Mouse (Mus musculus): Measurements from ENCODE around the gene Nol10.
"Not testable (repeated sequence)": the region's sequence is repeated elsewhere in the genome, so short reads cannot be mapped to it uniquely, and the experiment has no call there.

DNA sequence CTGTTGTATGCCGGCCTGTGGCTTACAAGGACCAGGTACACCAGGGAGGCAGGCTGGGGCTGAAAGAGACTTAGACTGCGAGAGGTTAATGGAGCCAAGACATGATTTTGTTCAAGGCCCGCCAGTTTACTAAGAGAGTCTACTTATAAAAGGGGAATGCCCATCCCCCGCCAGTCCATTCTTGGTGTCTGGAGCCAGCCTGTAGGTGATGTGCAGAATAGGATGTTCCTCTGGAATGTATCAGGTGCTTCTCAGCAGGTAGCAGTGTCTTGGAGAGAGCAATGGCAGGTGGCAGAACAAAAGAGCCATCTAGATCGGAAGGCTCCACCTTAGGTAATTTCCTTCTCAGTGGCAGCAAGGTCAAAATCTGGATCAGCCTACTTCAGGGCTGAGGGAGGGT, 116.3 kb downstream of the Nol10 start:
- not testable (repeated sequence) for TF ChIP-seq POLR2A (IDR thresholded peaks at IDR 0.05; ENCODE audit: borderline replicate concordance, control insufficient read depth, low read depth, low read length); CTCF (IDR thresholded peaks at IDR 0.05; ENCODE audit: control insufficient read depth, insufficient read depth, low read length)
